Mouse (Mus musculus) layer of hippocampus, adult 9-10 months (tissue): ENCODE measurements around the gene Gpkow.
"Not testable (repeated sequence)": the region's sequence is repeated elsewhere in the genome, so short reads cannot be mapped to it uniquely, and the experiment has no call there.

ENCODE experiments used
- DNase-seq: peaks from one replicate; pipeline ENCODE4 v3.0.0; 2022; ENCODE audit warnings: low spot score

Gpkow gene

DNA sequence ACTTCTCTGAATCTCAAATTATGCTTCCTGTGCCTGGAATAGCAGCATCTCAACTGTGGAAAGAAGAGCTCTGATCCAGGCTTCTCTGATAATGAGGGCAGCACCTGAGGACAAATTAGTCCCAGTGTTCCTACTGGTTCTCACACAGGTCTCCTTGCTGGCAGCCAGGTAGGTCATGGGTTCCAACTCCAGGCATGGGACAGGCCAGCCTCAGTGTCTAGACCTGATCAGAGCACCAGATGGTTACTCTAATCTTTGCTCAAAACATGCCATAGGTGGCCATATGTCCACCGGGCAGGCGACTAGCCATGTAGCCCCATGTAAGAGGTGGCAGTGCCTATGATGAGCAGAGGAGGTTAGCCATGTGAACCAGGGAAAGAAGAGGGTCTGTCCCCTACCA is 8.6 kb upstream of the Gpkow start:
- no peak for DNase-seq

DNA sequence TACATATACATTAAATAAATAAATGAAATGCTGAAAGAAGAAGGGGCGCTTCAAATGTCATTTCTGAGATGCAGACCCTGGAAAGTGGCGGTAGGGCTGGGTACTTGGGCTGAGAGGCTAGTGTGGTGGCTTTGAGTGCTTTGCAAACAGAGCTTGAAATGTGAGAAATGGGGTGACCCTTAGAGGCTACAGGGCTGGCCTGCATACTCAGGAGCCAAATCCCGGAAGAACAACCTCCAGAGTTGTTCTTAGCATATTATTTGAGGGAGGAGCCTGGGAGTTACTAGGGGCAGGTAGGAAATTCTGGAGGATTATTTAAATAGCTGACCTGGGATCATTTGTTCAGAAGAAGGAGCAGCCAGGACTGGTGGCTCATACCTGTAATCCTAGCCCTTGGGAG is 6.4 kb upstream of the Gpkow start:
- DNase-seq = no peak

DNA sequence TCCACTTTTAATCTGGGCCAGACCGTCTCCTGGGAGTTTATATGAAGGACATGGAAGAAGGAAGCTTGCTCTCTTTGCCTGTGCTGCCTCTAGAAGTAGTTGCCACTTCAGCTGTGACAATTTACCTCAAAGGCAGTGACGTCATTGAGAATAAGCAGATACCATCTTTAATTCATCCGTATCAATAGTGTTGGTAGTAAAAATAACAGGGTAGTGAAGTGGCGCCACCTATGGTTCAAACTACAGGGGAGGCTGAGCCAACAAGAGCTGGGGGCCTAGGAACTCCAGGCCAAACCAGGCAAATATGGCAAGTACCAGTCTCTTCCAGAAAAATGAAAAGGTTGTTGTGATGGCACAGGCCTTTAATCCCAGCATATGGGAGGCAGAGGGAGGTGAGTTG is 4.1 kb upstream of the Gpkow start:
- no peak for DNase-seq

GRCm38 (mm10) chrX:7696520-7696919 is 411 bp upstream of the Gpkow start:
- no peak for DNase-seq

- not testable (repeated sequence) for DNase-seq
Observed at GRCm38 (mm10) chrX:7713764-7714134, 16.8 kb downstream of the Gpkow start.

DNA sequence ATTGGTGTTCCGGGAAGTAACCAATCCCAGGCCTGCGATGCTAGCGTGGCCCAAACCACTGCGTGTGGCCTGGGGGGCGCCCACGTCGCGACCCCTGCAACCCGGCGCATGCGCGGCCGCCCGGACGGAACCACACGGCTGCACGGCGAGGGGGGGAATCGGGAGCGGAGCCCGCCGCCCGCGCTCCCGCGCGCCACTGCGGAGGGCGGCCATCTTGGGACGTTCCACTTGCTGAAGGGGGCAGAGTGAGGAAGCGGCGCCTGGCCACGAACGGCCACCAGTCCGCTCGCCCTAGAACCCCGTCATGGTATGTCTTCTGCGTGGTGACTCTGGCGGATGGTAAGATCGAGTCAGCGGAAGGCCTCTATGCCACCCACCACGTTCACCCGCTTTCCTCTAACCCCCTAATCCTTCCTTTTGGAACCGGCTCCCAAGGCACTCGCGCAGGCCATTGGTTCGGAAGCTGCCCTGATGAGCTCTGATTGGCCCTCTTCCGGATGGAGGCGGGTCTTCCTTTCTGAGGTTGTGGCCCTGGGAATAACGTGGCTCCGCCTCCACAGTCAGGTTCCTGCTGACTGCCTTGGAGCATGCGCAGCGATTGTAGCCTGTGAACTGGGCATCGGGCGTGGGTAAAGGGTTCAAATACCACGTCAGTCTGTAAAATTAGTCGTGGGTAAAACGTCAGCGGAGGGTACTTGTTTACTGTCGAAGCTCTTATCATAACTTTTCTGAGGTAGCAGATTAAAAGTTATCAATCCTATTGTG is 17.4 kb downstream of the Gpkow start, which contains the start of gene Wdr45:
Gene Wdr45 (plus strand): TSS at position 199 of the 765 bp plus-strand sequence.
- DNase-seq = peak; percentile 91

- not testable (repeated sequence) for DNase-seq
Observed at GRCm38 (mm10) chrX:7716058-7716457, 19.1 kb downstream of the Gpkow start.

DNA sequence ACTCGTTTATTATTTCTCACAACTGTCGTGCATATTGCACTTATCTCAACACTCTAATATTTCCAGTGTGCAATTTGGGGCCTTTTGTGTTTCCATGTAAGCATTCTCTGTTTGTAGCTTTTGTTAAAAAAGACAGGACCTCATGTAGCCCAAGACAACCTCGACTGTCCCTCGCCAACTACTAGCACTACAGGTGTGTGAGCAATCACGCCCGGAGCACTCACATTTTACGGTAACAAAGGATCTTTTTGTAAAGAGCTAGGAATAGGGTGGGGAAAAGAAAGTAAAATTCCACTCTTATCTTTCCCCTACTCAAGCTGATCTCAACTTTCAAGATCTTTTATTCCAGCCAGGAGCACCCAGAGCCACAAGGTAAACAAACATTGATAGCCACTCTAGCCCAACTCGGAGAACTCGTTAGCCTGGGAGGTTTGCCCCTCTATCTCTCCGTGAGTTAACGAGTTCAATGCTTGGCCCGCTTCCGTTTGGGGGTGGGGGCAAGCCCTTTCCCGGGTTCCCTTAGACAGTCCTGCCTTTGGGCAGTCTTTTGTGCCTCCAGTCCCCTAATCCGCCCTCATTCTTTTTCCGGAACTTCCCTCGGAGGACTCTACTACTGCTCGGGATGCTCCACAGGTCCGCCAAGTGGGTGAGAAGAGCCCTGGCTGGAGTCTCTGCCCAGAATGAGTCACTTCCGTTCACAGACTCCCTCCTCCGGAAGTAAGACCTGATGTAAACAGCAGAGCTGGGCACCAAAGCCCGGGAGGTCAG is 24.8 kb downstream of the Gpkow start, which contains the start of gene Gm45208:
Gene Gm45208 (plus strand): TSS at position 732 of the 768 bp plus-strand sequence.
- DNase-seq = peak; percentile 50

- no peak for DNase-seq
Observed at GRCm38 (mm10) chrX:7722282-7722611, 25.3 kb downstream of the Gpkow start.

DNA sequence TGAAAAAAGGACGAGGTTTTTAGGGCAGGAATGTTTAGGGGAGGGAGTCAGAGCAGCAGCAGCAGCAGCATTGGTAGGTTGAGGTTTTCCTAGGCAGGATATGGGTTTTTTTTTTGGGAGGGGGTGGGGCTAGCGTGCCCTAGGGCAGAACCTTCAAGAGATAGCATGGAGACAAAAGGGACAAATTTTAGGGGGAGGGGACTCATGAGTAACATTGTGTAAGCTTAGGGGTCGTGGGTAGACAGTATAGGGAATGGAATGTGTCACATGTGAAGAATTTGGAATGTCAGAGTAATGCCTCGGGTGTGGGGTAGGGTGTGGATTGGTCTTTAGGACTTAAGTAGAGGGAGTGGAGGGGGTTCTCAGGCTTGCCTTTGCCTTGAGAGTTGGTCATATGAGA is 25.8 kb downstream of the Gpkow start:
- DNase-seq = no peak

DNA sequence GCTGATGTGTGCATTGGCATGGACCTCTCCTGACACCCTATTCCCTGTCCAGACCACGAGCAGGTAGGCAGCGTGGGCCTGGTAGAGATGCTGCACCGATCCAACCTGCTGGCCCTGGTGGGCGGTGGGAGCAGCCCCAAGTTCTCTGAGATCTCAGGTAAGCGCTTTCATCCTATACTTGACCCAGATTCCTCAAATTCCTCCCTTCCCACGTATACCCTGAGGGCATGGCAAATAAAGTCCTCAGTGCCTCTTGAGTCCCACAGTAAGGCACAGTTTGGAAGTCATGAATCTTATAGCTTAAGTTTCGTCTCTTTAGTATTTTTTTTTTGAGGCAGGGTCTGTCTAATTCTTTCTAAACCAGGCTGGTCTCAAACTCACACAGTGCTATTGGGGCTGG is 27.2 kb downstream of the Gpkow start:
- no peak for DNase-seq

DNA sequence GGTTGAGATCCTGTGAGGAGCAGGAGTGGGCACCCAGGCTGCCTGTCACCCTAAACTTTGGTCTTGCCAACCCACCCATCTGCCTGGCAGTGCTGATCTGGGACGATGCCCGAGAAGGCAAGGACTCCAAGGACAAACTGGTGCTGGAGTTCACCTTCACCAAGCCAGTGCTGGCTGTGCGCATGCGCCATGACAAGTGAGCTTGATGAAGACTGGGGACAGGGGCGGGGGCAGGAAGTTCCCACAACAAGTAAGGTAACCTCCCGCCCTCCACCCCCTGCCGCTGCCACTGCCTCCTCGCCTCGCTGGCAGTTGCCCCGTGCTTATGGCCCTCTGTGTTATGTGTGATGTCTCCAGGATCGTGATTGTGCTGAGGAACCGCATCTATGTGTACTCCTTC is 28.9 kb downstream of the Gpkow start:
- DNase-seq = no peak

GRCm38 (mm10) chrX:7727176-7727575 is 30.2 kb downstream of the Gpkow start:
- DNase-seq = no peak

GRCm38 (mm10) chrX:7728215-7728921 is 31.4 kb downstream of the Gpkow start, which contains the start of gene Praf2:
Praf2 (plus strand) TSS chrX:7728439.
- DNase-seq = peak; percentile 76

DNA sequence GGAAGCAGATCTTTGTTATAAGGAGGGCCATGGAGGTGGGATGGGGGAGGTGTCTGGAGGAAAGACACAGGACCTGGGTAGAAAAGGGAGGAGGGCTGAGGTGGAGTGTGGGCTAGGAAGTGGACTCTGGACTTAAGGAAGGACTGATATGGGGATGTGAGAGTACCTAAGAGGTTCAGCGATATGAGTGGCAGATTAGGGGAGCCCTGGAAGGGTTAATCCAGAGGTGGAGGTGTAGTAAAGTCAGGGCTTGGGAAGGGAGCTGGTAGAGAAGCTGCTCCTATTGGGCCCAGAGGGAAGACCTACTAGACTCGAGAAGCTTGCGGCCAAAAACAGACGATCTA is 32.0 kb downstream of the Gpkow start:
- no peak for DNase-seq

- DNase-seq = no peak
Observed at GRCm38 (mm10) chrX:7733571-7734156, 36.7 kb downstream of the Gpkow start.

DNA sequence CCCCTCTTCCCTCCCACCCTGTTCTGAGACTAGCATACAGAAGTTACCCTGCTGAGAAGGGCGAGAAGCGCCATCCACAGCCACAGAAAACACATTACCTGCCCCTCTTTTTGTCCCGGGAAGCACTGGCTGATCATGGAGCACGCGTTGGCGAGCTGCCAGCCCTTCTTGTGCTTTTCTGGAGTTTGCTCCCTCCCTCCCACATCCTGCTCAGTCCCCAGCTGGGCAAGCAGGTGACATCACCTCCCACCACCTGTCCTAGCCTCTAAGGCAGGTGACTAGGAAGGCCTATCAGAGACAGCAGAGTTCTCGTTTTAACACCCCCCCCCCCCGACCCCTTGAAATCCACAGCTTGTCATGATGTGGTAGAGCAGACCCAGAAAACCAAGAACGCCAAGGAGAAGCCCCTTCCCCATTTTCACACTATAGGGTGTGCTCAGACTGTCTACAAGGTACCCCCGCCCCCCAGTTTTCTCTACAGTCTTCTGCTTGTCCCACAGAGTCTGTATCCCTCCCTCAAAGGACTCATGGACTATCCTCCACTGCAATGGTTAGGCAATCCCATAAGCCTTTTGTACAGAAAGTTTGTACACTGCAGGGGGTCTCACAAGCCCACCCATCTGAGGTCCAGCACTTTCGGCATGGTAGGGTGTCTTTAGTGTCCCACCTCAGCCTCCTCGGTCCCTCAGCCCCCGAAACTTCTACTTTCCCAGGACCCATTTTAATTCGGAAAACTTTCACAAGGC is 42.6 kb downstream of the Gpkow start:
- no peak for DNase-seq

DNA sequence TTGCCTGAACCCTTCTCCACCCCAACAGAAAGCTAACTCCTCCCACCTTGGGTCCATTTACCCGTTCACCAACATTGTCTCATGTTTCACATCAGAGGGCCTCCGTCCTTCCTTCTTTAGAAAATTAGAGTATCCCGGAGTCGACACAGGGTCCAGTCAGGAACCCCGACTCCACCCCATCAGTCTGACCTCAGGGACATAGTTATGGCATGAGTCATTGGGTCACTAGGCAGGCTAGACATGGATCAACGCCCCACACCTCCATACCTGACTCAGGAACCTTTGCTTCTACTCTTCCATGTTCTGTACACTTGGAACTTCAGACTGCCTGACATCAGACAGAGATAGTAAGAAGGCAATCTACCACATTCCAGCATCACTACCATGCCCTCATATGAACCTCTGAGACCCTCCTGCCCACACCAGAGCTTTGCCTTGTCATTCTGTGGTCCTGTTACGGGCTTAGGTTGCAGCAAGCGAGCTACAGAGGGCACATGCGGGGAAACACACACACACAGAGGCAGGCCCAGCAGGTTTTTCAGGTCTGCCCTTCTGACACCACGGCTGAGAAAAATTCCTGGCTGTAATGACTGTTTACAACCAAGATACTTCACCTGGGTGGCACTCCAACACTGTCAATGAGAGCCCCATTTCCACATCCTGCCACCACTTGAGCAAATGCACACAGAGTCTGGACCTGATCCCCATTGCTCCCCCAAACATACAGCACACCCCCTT is 43.3 kb downstream of the Gpkow start:
- no peak for DNase-seq

GRCm38 (mm10) chrX:7741103-7741502 is 44.2 kb downstream of the Gpkow start:
- no peak for DNase-seq

GRCm38 (mm10) chrX:7743470-7743869 is 46.5 kb downstream of the Gpkow start:
- DNase-seq = no peak

DNA sequence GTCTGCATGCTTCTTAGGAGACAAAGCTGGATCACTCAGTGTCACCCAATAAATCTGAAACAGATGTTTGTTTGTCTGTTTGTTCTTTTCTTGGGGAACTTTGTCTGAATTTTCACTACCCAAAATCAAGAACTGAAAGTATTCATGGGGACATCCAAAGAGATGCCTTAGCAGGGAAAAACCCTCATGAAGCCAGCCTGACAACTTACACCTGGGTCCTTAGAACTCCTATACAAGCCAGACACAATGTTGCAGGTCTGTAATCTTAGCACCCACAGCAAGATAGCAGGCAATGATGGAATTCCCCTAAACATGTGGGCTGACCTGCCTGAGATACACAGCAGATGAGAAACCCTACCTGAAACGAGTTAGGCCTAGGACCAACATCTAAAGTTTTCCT is 48.0 kb downstream of the Gpkow start:
- no peak for DNase-seq
